Mouse (Mus musculus): Measurements from ENCODE around the gene Enthd1. TPM values are rescaled to one million over a fixed set of nuclear protein-coding genes. Genes with fewer than 3 reads are reported as not detected.
"Not testable (repeated sequence)": the region's sequence is repeated elsewhere in the genome, so short reads cannot be mapped to it uniquely, and the experiment has no call there.

The Enthd1 gene
- not detected for total RNA-seq (2021)
- long read RNA-seq, experiment 1, result 0 reads
- long read RNA-seq, experiment 2, result 0 reads

DNA sequence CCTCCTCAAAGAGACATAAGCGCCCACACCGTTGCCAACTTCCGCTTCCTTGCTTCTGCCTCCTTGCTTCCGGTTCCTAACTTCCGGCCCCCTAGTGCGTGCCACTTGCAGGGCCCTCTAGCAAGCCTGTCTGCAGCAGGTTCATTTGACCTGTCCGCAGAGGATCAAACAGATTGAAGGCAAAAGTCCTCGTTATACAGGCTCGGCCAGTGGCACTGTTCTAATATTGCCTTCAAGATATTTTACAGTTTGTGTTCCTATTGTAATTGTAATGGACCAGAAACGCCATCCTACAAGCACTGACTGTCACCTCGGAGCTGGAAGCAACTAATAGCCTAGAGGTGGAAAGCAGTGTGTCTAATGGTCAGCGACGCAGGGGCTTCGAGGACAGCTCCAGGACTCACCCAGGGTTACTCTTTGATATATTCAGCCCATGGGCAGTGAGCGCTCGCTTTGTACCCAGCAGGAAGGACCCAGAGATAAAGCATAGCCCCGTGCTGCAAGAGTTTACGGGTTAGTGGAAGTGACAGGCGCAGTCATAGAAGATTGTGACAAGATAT is at the start of gene Enthd1:
Enthd1 (minus strand) TSS at position 51 of the 560 bp plus-strand sequence.
- intact Hi-C loops (cut with DNase I), result no loop called here
- DNase-seq, result no peak

DNA sequence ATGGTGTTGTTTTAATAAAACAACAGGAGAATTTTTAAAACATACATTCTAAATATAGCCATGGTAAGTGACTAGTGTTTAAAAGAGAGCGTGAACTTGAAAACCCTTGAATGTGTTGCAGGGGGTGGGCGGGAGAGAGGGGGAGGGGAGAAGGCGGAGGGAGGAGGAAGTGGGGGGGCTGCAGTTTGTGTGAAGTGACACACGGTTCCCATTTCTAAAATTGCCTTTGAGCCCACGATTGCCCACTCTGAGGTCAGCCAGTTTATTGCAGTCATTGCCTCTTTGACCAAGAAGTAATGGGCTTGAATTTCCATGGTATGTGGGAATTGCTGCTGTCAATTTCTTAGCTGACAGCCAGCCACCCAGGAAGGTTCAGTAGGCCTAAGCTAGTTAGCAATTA is 48.9 kb upstream of the Enthd1 start:
- no peak for DNase-seq
- intact Hi-C loops (cut with DNase I), result no loop called here

DNA sequence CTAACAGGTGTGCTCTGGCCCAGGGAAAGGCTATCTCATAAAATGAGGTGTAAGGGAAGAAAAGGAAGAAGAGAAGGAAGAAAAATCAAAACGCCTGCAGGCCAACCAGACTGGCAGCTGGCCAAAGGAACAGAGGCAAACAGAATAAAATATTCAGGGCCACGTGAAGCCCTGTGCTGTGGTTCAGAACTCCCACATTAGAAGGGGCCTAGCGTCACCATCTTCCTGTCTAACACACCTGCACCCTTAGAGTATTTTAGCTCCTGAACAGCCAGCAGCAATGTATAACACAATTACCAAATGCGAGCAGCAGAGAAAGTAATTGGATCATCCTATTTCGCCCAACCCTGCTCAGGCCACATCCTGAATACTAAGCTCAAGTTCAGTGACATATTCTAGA is 46.5 kb upstream of the Enthd1 start:
- DNase-seq, result no peak
- intact Hi-C loops (cut with DNase I), result no loop called here

DNA sequence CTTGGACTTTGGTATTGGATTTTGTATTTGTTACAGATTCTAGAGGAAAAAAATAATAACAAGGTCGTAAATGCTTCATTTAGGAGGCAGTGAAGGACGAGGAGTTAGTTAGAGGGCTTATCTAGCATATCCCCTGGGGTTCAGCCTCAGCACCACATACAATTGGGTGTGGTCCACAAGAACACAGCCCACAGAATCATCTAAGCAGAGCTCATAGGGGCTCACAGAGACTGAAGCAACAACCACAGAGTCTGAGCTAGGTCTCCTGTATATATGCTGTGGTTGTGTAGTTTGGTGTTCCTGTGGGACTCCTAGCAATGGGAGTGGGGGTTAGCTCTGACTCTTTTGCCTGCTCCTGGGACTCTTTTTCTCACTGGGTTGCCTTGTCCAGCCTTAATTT is 45.4 kb upstream of the Enthd1 start:
- intact Hi-C loops (cut with DNase I), result no loop called here
- no peak for DNase-seq

DNA sequence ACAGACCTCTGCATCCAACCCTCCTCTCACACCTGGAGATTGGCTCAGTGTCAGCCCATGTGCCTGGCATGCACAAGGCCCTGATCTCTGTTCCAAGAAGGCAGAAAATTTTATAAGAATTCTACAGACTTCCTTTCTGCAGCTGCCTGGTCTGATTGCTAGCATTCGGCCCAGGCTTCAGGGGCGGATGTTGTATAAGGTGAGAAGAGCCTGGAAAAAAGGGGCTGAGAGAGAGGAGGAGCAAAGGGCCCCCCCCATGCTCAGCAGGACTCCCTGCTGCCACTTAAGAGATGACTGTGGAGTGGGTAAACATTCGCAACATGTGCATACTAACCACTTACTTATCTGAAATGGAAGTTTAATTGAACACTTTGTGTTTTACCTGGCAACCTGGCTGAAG is 43.0 kb upstream of the Enthd1 start:
- DNase-seq, result no peak
- intact Hi-C loops (cut with DNase I), result no loop called here

DNA sequence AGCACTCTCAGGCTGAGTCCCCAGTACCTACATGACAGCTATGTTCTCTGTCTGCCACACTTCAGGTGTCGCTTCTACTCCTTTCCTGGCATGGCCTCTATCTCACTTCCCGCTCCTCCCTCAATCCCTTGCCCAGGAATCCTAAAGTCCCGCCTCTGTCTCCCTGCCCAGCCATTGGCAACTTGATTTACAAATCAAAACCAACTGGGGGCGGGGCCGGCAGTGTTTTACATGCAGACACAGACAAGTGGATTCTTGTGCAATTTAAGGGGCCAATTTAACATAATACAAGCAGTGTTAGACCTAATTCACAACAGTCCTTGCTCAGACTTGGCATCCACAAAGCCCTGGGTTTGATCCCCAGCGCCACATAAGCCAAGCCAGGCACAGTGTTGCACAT is 39.1 kb upstream of the Enthd1 start:
- intact Hi-C loops (cut with DNase I), result no loop called here
- DNase-seq, result no peak

DNA sequence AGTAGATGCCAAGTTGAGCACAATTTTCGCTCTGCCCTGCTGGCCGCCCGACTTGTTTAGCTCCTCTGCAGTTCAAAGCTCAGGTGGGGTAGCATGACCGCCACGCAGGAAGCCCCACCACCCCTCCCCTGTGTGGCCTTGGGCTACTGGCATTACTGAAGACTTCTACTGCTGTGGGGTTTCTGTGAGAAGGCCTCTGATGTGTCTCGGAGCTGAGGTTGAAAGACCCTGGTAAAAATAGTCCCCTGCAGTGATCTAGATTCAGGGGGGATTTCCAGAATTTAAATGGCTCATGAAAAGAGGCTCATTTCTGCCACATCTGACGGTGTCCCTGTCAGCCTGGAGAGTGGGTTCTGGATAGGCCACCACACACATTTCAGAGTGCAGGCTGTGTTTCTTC is 37.5 kb upstream of the Enthd1 start:
- DNase-seq, result no peak
- intact Hi-C loops (cut with DNase I), result no loop called here

DNA sequence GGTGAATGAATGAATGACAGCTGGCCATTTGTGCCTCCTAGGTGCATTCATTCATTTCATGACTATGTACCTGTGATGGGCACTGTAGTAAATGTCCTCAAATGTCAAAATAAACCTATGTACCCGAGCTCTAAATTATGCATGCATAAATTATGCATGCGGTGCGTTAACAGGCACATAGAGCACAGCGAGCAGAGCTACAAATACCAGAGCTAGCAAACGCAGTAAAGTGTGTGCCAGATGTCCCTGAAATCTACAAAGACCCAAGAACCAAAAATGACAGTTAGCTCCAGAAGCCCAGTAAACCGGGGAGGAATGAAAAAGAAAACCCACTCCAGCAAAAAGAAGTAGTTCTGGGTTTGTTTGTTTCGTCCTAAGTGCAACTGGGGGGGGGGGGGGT is 36.5 kb upstream of the Enthd1 start:
- DNase-seq, result no peak
- intact Hi-C loops (cut with DNase I), result no loop called here

DNA sequence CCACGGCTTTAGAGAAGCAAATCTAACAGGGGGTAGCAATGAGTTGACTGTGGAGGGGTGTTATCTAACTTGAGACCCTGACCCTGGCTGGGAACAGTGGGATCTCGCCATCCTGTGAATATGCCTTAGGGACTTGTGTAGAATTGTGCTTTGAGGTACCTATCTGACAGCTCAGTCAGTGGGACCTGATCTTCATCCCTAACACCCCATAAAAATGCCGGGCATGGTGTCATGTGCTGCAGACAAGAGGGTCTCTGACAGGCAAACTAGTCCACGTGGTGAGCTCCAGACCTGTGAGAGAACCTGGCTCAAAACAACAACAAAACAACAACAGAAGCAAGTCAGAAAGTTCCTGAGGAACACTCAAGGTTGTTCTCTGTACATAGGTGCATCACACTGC is 34.9 kb upstream of the Enthd1 start:
- intact Hi-C loops (cut with DNase I), result no loop called here
- DNase-seq, result no peak

DNA sequence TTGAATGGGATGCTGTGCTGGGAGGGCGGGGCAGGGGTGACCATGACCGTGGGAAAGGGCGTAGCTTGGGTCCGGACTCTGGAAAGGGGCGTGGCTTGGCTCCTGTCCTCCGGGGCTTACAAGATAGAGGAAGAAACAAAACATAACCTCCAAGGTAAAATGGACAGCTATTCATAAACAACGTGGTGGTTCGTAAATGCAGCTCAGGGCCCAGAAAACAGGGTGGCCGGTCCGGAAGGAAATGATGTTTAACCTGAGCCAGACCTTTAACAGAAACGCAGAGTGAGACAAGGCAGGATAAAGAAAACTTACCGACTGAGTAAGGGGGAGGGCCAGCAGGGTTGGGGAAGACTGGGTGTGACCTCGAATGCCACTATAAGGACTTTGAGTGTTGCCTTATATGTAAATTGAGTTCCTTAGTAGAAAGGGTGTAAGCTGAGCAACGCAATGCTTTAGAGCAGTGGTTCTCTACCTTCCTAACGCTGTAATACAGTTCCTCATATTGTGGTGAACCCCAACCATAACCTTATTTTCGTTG is 34.3 kb upstream of the Enthd1 start:
- intact Hi-C loops (cut with DNase I), result no loop called here
- peak; percentile 51 to 59 for DNase-seq

DNA sequence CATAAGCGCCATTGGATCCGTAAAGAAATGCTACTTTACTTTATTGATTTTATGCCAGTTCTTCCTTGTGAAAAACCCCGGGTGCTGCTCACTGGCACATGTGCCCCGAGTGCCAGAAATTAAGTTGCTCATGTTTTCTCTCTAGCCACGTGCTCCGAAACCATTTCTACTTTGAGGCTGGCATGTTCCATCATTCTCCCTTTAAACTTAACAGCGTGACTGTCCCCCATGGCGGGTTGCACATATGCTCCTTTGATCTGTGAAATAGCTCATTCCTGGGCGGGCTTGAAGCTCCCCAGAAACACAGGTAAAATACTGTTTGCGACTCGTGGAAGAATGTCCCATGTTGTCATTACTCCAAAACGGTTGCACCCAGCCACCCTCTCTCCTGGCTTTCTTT is 33.8 kb upstream of the Enthd1 start:
- intact Hi-C loops (cut with DNase I), result no loop called here
- DNase-seq, result no peak

DNA sequence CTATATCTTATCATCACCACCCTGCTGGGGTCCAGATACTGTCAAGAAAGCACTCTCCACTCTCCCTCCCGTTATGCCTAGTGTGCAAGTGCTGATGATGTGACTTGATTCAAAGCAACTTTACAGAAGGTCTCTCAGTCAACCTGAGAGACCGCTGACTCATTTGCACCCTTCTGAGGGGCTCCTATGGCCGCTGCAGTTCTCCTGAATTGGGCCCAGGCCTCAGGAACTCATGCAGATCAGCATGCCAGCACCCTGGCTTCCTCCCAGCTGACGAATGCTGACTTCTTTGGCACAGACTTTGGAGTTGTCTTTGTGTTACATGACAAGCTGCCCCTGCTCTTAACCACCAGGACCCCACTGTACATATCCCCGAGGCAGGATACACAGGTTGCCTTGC is 28.9 kb upstream of the Enthd1 start:
- intact Hi-C loops (cut with DNase I), result no loop called here
- no peak for DNase-seq

DNA sequence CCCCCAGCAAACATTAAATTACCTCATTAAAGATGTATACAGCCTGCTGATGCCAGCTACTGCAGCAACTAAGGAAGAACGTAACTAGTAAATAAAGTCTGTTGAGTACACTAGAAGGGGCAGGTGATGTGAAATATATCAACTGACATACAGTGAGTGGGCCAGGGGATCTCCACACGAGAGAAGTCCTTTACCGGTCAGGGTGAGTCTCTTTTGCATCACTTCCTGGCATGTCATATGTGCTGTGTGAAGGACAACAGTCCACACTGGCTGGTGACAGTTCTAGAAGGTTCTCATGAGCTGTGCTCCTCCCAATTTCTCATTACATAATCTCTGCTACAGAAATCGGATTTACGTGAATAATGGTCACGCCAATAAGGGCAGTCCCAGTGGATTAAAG is 27.8 kb upstream of the Enthd1 start:
- DNase-seq, result no peak

DNA sequence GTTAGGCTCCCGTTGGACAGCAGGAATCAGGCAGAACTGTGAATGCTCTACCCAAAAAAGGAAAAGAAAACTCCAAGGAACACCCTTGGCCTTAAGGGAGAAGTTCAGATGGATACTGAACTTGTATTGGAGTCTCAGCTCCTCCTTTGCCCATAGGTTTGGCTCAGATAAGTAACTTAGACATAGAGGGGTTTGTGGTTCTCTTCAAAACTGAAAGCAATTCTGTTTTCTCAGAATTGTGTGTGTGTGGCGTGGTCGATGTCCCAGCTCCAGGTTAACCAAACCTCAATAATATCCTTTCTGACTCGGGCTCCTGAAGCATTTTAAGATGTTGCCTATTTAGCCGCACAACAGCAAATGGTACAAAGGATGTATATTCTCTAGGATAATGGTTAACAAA is 25.7 kb upstream of the Enthd1 start:
- intact Hi-C loops (cut with DNase I), result no loop called here
- DNase-seq, result no peak

More for the DNA sequence above, 27.8 kb upstream of the Enthd1 start:
- intact Hi-C loops (cut with DNase I), result no loop called here

DNA sequence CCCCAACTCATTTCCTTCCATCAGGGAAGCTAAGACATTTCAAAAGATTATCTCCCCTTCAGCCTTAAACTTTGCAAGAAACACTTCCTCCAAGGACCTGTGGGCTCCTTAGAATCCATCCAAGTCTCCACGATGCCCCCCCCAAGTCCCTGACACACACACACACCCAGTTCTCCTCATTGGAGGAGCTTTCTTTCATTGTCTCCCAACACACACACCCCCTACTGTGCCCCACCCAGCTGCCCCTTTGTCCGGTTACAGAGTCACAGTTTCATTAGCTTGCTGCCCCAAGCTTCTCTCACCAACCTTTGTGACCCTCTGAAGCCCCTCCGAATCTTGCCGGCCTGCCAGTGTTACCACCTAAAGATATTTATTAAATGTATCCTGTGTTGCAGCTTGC is 21.3 kb upstream of the Enthd1 start:
- no peak for DNase-seq
- intact Hi-C loops (cut with DNase I), result no loop called here

DNA sequence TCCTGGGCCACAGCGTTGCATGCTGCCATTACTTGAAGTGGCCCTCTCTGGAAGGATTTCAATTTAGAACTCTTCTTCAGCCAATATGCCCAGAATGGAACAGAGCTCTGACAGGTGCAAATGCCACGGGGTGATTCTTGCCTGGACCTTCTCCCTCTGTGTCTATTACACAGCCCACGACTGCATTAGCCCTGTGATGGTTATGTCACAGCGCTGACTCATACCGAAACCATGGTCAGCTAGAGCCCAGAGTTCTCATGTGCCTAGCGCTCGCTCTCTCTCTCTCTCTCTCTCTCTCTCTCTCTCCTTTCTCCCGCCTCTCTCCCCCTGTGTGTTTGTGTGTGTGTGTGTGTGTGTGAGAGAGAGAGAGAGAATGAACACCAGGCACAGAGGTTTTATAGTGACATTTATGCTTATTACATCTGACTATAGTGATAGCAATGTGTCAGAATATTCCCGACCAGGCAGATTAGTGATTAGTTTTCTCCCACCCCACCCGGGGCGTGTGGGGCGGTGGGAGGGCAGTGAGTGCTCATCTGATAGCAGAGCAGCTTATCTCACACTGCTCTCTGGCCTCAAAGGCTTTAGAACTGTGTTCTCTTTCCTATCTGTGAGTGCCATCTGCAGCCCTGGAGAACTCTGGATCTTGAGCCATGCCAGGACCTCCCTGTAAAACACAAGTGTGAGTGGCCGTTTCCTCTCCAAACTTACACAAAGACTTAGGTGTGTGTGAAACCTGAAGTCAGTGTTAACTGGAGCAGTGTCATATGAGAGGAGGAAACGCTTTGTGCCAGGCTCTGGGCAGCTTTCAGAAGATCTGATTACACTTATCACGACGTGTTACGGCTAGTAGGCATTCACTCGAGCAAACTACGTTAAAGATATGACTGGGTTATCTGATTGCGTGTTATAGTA is 17.9 kb upstream of the Enthd1 start:
- intact Hi-C loops (cut with DNase I), result no loop called here
- DNase-seq, result peak in 1 of 2 experiments; percentile 14

DNA sequence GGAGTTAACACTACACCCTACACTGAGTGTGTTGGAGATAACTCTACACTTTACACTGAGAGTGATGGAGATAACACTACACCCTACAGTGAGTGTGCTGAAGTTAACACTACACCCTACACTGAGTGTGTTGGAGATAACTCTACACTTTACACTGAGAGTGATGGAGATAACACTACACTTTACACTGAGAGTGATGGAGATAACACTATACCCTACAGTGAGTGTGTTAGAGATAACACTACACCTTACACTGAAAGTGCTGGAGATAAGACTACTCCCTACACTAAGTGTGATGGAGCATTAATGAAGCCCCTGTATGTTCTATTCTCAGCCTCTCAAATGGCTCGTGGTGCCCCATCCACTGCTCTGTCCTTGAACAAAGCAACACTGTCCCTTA is 15.6 kb upstream of the Enthd1 start:
- intact Hi-C loops (cut with DNase I); DNase-seq: not testable (repeated sequence)

DNA sequence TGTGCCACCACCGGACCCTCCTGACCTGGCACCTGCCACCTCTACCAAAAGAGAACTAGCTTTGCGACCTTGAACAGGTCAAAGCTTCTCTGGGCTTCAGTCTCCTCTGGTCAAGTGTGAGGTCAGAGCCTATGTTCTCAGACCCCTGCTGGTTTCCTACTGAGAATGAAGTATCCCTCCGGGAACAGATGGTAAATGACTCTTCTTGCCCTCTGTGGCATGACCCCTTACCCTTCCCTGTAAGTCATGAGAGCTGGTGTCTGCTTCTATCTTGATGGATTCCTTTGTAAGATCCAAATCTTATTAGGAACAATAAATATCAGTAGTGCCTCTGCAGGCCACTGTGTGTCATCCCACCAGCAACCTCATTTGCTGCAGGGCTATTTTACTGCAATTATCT is 14.2 kb upstream of the Enthd1 start:
- intact Hi-C loops (cut with DNase I), result no loop called here
- DNase-seq, result no peak

DNA sequence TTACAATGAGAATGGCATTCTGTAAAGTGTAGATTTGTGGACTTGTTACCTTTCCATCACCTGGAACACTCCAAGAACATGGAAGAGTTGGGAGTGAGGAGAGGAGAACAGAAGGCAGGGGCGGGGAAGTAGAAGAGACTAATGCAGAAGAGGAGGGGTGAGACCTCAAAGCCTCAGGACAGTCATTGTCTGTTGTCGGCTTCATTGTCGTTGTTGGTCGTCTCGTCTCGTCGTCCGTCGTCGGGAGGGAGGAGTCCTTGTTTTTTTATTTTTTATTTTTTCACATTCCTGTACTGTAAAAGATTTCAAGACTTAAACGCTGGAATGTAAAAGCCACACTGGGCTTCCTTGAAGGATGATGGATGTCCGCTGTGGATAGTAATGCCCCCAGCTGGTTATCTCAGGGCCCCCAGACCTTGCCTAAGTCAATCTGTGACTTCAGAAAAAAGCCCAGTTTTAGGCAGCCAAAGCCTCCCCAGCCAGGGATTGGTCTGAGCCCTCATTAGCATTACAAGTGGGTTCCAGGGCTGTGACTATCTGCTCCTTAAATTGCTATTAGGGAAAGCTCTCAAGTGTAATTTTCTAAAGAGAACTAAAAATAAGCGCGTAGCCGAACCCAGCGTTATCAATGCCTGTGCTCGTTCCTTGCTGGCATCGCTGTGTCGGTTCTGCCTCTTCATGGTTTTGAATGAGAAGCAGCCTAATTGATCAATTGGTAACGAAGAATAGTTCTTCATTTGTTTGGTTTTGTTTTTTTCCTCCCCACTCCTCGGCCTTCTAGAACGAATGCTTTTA is 12.4 kb upstream of the Enthd1 start:
- intact Hi-C loops (cut with DNase I), result no loop called here
- DNase-seq, result no peak

DNA sequence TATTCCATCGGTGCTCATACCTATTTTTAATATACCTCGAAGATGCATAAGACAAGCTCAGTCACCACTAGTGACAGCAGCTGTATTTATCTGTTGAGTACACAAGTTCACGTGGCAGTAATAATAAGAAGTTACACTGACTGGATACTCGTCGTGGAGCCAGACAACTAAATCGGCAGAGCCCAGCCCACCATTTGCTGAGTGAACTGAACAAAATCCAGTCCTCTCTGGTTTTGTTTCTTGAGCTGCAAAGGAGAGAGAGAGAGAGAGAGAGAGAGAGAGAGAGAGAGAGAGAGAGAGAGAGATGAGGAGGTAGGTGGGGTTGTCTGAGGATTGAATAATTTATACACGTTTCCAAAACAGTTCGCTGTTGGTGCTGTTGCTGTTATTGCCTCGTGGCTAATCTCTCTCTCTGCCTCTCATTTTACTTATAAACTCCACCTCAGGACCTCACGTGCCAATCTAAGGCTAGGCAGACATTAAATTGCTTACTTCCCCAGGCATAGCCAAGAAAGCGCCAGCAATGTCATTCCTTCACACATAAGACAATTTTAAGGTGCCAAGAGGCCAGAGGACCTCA is 11.5 kb upstream of the Enthd1 start:
- intact Hi-C loops (cut with DNase I), result no loop called here
- no peak for DNase-seq
